Mouse (Mus musculus) limb, embryonic 11.5 days (tissue): ENCODE measurements at regions not wholly inside any gene's neighbourhood (a gene's known extent, or its start where the extent isn't known, plus 50 kb on each side); places are given as distances from the start of the nearest gene placed in this dataset.

Experiments
- ATAC-seq: fragments of 200-750 bp; cut with Nextera tagmentation; 2 replicates; pipeline ENCODE4 v1.8.0; 2017; ENCODE audit warnings: low read depth; ENCODE audit not compliant: insufficient number of reproducible peaks, low FRiP score, low TSS enrichment
- DNase-seq: peaks from one replicate; pipeline ENCODE4 v3.0.0-alpha.2; 2015; ENCODE audit warnings: low spot score
- H3K27ac ChIP-seq: fragments of 300-500 bp; sonication (generic); replicated peaks from 2 replicates; pipeline ENCODE4 v1.5.1; 2014; ENCODE audit warnings: low read depth, mild to moderate bottlenecking, low read length
- H3K27me3 ChIP-seq: fragments of 300-500 bp; sonication (generic); 2 replicates; pipeline ENCODE4 v1.6.1; 2014; ENCODE audit warnings: mild to moderate bottlenecking, low read length, mixed read lengths; ENCODE audit not compliant: control insufficient read depth, insufficient read depth
- H3K36me3 ChIP-seq: fragments of 300-500 bp; sonication (generic); 2 replicates; pipeline ENCODE4 v1.6.1; 2014; ENCODE audit warnings: mild to moderate bottlenecking, low read length, moderate library complexity, mixed read lengths; ENCODE audit not compliant: control insufficient read depth, insufficient read depth
- H3K4me1 ChIP-seq: fragments of 300-500 bp; sonication (generic); 2 replicates; pipeline ENCODE4 v1.6.1; 2014; ENCODE audit warnings: low read length, mixed read lengths; ENCODE audit not compliant: control insufficient read depth, insufficient read depth
- H3K4me2 ChIP-seq: fragments of 300-500 bp; sonication (generic); 2 replicates; pipeline ENCODE4 v1.6.1; 2014; ENCODE audit warnings: low read depth, mild to moderate bottlenecking, moderate library complexity; ENCODE audit not compliant: severe bottlenecking
- H3K4me3 ChIP-seq: fragments of 300-500 bp; sonication (generic); 2 replicates; pipeline ENCODE4 v1.5.1; 2014; ENCODE audit warnings: low read depth, low read length
- H3K9ac ChIP-seq: fragments of 300-500 bp; sonication (generic); 2 replicates; pipeline ENCODE4 v1.6.1; 2014; ENCODE audit warnings: mild to moderate bottlenecking, low read length
- H3K9me3 ChIP-seq: fragments of 300-500 bp; sonication (generic); 2 replicates; pipeline ENCODE4 v1.6.1; 2016; ENCODE audit warnings: low read length; ENCODE audit not compliant: control insufficient read depth
- WGBS: fragments of 180-500 bp; shearing (Covaris S2); extraction: QIAGEN DNeasy Blood & Tissue Kit; methylation state at CpG from one replicate; pipeline ENCODE4 v1.1.7; 2014; 5-methylcytosine and 5-hydroxymethylcytosine counted together

DNA sequence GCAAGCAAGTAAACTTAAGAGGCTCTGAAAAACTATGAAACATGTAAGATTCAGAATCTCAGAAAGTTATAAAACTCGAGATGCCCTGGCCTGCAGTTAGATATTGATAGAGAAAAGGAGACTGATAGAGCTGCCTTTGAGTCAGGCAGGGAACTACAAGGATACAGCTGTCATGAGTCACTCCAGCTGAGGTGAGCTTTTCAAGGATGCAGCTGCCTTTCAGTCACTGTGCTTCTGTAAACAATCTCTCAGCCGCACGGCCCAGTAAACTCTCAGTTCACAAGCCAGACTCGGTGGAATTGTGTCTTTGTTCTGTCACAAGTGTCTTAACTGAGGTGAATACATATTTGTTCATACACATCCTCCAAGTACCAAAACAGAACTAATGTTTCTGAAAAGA lies 334.9 kb upstream of the Rsrc1 start:
- no peaks in the 10 kb centered on the region for H3K27me3 ChIP-seq
- no peak overlapping the region for H3K4me3 ChIP-seq
- no peak overlapping the region for H3K27ac ChIP-seq
- no peak overlapping the region for H3K4me2 ChIP-seq
- no peaks in the 10 kb centered on the region for H3K36me3 ChIP-seq
- DNase-seq (no peak), ATAC-seq (no peak)
- WGBS, result 41% methylated on average over 4 of the region's 4 CpGs
- H3K9me3 ChIP-seq, result no peaks in the 10 kb centered on the region
- peaks cover 4% of the 10 kb centered on the region for H3K4me1 ChIP-seq
- H3K9ac ChIP-seq, result no peak overlapping the region

DNA sequence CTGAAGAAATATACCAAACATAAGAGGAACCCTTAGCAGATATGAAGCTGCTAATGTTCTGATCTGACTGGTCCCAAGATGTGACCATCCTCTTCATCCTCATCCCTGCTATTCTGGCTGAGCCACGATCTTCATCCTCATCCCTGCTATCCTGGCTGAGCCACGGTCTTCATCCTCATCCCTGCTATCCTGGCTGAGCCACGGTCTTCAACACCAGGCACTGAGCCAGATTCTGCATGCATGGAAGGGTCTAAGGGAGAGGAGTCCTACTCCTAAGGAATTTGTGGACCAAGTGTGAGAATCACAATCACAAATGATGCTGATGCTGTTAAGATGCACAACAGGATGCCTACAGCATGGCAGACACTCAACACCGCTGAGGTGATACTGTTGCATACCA lies 331.9 kb upstream of the Rsrc1 start:
- H3K27ac ChIP-seq, result no peak overlapping the region
- DNase-seq (no peak), ATAC-seq (no peak)
- no peak overlapping the region for H3K9ac ChIP-seq
- H3K9me3 ChIP-seq, result no peaks in the 10 kb centered on the region
- H3K27me3 ChIP-seq, result no peaks in the 10 kb centered on the region
- no peak overlapping the region for H3K4me2 ChIP-seq
- H3K36me3 ChIP-seq, result no peaks in the 10 kb centered on the region
- peaks cover 4% of the 10 kb centered on the region for H3K4me1 ChIP-seq
- H3K4me3 ChIP-seq, result no peak overlapping the region
- 92% methylated on average over 4 of the region's 4 CpGs for WGBS

GRCm38 (mm10) chr3:66650076-66650748 lies 331.0 kb upstream of the Rsrc1 start:
- Histone ChIP-seq H3K36me3 (no peaks in the 10 kb centered on the region), H3K27ac (no peak overlapping the region; the same call in 1 of the 2 replicates), H3K4me2 (no peak overlapping the region), H3K9me3 (no peaks in the 10 kb centered on the region), H3K4me1 (peaks cover 4% of the 10 kb centered on the region), H3K9ac (no peak overlapping the region), H3K27me3 (no peaks in the 10 kb centered on the region), H3K4me3 (no peak overlapping the region)
- WGBS, result 73% methylated on average over 15 of the region's 15 CpGs
- ATAC-seq, result no peak; the same call in 1 of the 2 replicates
- peak; percentile 28 for DNase-seq

DNA sequence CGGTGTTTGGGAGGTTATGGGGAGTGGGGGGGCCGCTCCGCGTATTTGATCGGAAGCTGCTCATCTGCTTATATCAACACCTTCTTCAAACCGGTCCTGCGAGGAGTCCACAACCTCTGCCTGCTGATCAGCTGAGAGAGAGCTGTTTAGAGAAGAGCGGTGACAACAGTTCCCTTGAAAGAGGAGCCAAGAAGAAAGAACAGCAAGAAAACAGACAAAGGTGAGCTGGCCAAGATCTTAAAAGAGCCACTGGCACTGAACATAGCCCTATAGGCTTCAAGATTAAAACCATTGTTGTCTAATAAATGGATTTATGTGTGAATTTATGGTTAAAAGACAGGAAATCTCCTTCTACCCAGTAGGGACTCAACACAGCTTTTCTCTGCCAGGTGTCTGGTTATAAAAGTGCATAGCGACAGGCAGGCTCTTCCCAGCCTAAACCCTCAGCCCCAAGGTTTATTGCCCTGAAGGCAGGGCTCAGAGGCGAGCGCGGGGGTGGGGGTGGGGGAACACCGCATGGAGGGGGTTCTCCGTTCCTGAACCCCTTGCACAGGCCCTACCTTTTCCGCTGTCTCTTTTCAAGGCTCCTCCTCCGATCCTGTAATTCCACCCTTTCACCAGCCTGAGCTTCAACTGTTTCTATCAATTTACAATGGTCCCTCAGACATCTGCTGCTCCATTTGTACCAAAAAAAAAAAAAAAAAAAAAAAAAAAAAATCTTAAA lies 330.3 kb upstream of the Rsrc1 start:
- DNase-seq (peak; percentile 48), ATAC-seq (peak; percentile 67; the same call in 1 of the 2 replicates)
- Histone ChIP-seq H3K4me2 (no peak overlapping the region), H3K9ac (no peak overlapping the region), H3K36me3 (no peaks in the 10 kb centered on the region), H3K27ac (peak overlapping the region; percentile 12), H3K4me3 (no peak overlapping the region), H3K9me3 (no peaks in the 10 kb centered on the region), H3K27me3 (no peaks in the 10 kb centered on the region), H3K4me1 (peaks cover 4% of the 10 kb centered on the region)
- WGBS, result 39% methylated on average over 16 of the region's 16 CpGs

DNA sequence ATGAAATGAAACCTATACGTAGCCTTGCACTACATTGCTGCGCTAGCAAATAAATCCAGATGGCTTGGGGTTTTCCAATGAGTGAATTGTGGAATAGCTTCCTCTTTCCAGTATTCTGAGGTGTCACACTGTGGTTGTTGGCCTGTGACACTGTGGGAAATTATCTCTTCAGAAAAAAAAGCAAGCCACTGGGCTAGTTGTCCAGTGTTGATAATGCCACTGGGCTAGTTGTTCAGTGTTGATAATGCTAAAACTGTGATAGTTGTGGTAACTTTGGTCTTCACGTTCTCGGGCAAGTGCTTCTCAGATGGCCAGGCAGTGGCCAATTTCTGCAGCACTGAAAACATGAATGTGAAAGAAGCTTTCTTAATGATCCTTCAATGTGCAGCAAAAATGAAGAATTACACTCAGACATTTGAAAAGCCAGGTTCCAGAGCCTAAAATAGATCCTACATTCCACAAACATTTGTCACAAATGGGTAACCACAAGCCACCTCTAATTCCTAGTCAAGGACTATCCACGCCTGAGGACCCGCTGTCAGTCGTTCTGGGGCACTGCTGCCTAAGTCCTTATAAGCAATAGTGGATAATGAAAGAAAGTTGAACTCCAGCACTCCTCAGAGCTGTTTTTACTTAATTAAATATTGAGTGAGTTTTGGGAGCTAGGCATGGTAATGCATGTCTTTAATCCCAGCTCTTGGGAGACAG lies 328.9 kb upstream of the Rsrc1 start:
- Histone ChIP-seq H3K27ac (no peak overlapping the region), H3K9ac (no peak overlapping the region), H3K4me1 (peaks cover 4% of the 10 kb centered on the region), H3K9me3 (no peaks in the 10 kb centered on the region), H3K4me3 (no peak overlapping the region), H3K27me3 (no peaks in the 10 kb centered on the region), H3K36me3 (no peaks in the 10 kb centered on the region), H3K4me2 (no peak overlapping the region)
- ATAC-seq (no peak), DNase-seq (no peak)
- WGBS, result 83% methylated on average over 7 of the region's 7 CpGs

DNA sequence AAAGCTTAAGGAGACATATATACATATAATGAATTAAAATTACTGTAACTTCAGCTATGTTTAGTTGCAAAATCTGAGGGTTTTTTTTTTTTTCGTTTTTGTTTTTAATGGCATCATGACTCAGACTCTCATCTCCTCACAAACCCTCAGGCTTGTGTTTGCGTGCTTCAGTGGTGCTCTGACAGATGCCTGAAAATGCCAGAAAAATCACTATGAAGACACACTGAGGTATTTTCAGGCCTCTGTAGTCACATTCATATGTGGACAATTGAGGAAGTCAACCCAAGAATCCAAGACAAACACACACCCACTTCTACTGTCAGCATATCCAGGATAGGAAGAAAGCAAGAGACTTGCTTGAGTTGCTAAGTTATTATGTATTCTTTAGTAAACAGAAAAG lies 327.2 kb upstream of the Rsrc1 start:
- ATAC-seq, result no peak
- 89% methylated on average over 2 of the region's 2 CpGs for WGBS
- Histone ChIP-seq H3K4me2 (no peak overlapping the region), H3K4me1 (peaks cover 4% of the 10 kb centered on the region), H3K9ac (no peak overlapping the region), H3K27ac (no peak overlapping the region), H3K9me3 (no peaks in the 10 kb centered on the region), H3K27me3 (no peaks in the 10 kb centered on the region), H3K4me3 (no peak overlapping the region), H3K36me3 (no peaks in the 10 kb centered on the region)
- DNase-seq, result no peak

- H3K4me1 ChIP-seq, result peaks cover 4% of the 10 kb centered on the region
- no peaks in the 10 kb centered on the region for H3K27me3 ChIP-seq
- no peak for DNase-seq
- no peak overlapping the region for H3K4me3 ChIP-seq
- no peak overlapping the region for H3K9ac ChIP-seq
- WGBS, result 66% methylated on average over 1 of the region's 1 CpGs
- no peak overlapping the region for H3K27ac ChIP-seq
- no peak for ATAC-seq
- H3K9me3 ChIP-seq, result no peaks in the 10 kb centered on the region
- no peak overlapping the region for H3K4me2 ChIP-seq
- H3K36me3 ChIP-seq, result no peaks in the 10 kb centered on the region
Measured at GRCm38 (mm10) chr3:66654860-66655259, 326.3 kb upstream of the Rsrc1 start.

DNA sequence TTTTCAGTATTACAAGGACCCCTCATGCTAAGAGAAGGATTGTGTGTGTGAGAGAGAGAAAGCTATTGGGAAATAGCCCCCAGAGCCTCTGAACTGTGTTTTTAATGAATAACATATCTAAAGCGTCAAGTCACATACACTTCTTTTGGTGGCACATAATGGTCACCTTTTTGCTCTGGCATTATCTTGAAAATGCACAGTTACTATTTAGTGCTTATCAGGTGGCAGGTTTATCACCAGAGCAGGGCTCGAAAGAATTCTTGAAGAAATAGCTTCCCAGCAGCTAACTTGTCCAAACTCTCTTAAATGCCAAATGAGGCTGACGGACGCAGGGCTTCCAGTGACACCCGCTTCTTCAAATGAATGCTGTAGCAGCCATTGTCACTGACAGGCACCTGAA lies 324.7 kb upstream of the Rsrc1 start:
- H3K27me3 ChIP-seq, result no peaks in the 10 kb centered on the region
- no peak for ATAC-seq
- H3K9me3 ChIP-seq, result no peaks in the 10 kb centered on the region
- H3K36me3 ChIP-seq, result no peaks in the 10 kb centered on the region
- WGBS, result 84% methylated on average over 5 of the region's 5 CpGs
- H3K9ac ChIP-seq, result no peak overlapping the region
- H3K4me3 ChIP-seq, result no peak overlapping the region
- H3K27ac ChIP-seq, result no peak overlapping the region
- no peak for DNase-seq
- H3K4me1 ChIP-seq, result no peaks in the 10 kb centered on the region
- no peak overlapping the region for H3K4me2 ChIP-seq
